Mouse (Mus musculus): ENCODE results near the gene Bcl3.
A peak's percentile ranks its signal among the peaks of the same experiment; 100 is the strongest.

The Bcl3 gene

DNA sequence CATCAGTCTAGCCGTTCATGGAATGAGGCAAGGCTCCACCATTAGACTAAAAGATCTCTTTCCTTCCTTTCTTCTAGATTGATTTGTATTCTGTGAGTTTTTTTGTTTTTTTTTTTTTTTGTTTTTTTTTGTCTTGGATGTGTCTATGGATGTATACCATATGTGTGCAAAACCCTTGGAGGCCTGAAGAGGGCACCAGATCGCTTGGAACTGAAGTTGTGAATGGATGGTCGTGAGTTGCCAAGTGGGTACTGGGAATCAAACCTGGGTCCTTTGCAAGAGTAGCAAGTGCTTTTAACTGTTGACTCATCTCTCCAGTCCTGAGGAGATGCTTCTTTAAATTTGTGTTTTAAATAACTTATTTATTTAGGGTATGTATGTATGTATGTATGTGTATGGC lies 11.5 kb upstream of the Bcl3 start:
- no peak for DNase-seq (ENCODE audit: low spot score in 2 of 2)

DNA sequence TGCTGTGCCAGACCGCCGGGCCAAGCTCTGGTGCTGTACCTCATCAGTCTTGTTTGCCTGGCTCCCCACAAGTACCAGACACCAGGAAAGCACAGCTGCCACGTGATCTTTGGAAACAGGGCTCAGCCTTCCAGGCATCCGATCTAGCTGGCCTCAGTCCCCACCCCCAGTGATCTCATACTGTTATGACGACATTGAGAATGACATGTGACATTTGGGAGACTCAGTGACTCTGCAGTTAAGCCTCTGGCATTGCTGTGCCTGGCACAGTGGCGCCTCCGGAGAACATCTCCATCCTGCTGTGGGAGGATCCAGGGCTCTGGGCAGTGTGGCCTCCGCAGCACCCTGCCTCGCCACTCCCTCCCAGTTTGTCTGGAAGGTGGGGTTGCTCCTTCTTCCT lies 9.3 kb upstream of the Bcl3 start:
- DNase-seq (ENCODE audit: low spot score in 2 of 2), result no peak

DNA sequence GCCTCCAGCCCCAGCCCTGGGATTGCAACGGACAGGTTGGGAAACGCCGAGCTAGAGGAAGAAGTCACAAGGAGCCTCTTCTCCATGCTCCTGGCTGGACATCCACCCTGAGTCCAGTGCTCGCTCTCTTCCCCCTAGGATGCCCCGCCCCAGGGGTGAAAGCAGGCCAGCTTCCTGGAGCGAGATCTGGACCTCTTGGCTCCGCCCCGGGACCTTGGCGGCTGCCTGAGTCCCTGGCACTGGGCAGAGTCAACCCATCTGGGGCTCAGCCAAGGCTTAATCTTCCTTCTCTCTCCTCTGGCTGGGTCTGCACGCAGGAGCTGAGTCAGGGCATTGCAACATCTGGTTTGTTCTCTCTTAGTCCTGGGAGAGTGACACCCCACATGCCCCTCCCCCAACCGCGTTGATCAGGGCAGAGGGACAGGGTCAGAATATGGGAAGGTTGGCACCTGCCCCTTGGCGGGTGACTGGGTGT lies 8.1 kb upstream of the Bcl3 start:
- DNase-seq (ENCODE audit: low spot score in 2 of 2), result peak; percentile 62 to 73

DNA sequence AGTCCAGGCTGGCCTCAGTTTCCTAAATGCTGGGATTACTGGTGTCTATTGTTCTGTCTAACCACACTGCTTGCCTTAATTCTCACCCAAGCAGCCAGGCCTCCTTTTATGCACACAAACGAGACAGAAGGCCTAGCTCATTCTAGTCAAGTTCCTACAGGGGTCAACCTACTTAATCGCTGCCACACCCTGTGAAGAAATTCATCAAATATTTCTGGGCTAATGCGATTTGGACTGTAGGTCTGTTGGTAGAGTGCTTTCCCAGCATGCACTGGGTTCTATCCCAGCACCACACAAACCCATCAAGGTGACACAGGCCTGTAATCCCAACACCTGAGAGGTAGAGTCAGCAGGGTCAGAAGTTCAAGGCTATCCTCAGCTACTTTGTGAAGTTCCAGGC lies 7.1 kb upstream of the Bcl3 start:
- DNase-seq (ENCODE audit: low spot score in 2 of 2), result no peak

DNA sequence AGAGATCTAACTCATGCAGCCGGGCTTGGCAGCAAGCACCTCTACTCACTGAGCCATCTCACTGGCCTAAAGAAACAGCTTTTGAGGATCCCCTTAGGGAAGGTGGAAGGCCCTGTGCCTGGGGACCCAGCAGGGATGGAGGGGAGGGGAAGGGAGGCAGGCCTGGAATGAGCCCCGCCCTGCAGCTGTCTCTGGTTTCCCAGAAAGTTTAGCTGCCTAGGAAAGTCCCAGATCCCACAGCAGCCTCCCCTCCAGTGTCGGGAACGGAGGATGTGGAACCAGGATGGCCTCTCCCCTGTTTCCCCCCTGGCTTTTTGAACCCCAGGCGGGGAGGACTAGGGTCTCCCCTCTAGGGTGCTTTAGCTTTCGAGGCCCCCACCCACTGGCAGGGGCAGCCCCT lies 4.2 kb upstream of the Bcl3 start:
- no peak for DNase-seq (ENCODE audit: low spot score in 2 of 2)

DNA sequence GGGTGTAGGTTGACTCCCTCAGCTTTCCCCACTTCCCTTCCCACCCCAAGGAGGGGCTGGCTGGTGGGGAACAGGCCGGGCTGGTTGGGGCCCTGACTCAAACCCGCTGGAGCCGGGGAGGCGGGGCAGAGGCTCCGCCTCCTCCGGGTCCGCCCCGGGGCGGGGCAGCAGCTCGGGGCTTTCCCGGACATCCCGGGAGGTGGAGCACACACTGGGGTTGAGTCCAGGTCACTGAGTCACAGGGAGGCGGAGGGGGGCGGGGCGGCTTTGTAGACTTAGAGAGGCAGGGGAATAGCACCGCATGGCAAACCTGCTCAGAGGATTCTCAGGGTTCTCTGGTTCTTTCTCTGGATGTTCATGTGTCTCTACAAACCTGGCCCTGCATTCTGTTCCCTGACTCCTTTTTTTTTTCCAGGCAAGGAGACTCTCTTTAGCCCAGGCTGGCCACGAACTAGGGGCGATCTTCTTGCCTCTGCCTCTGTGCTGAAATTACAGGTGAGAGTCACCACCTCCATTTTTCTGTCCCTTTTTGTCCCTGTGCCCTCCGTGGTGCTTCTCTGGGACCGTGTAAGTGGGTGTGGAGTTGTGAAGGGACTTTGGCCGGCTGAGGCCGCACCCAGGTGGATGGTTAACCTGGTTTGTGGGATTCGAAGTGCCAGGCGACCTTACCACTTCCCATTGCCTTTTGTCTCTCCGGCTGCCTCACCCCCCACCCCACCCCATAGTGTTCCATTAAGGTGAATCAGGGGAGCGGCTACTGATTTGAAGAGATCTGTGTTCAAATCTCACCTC lies 1.8 kb upstream of the Bcl3 start:
- DNase-seq (ENCODE audit: low spot score in 2 of 2), result peak; percentile 85 to 88

DNA sequence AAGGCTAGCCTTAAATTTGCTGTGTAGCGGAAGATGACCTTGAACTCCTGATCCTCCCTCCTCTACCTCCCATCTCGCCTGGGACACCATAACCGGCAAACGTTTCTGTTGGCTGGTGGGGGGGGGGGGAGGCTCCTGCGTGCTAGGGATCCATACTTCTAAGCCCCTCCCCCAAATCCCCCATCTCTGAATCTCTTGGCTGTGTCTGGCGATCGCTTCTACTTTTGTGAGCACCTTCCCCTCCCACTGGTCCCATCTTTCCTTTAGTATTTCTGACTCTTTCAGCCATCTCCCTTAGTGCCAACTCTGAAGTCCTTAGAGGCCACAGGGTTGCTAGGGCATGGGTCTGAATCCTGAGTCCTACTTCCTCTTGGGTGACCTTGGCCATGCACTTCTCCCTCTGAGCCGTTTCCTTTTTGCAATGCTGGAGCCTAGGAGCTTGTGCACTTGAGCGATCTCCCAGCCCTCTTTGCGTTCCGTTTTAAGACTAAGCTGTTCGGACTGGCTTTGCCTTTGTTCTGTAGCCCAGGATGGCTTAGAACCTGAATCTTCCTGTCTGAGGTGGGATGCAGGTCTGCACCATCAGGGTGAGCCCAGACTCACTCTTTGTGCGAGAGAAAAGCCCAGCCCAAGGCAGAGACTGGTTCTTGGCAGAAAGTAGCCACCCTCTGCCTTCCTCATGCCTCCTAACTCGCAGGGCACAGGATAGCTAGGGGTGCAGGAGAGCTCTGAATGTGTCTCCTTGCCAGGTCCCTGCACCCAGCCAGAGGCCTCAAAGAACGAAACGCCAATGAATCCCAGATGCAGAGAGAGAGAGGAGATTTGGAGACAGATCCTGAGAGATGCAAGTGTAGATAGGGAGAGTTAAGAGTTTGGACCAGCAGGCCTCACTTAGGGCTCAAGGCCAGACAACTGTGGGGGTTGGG lies 949 bp upstream of the Bcl3 start:
- no peak for DNase-seq (ENCODE audit: low spot score in 2 of 2)

DNA sequence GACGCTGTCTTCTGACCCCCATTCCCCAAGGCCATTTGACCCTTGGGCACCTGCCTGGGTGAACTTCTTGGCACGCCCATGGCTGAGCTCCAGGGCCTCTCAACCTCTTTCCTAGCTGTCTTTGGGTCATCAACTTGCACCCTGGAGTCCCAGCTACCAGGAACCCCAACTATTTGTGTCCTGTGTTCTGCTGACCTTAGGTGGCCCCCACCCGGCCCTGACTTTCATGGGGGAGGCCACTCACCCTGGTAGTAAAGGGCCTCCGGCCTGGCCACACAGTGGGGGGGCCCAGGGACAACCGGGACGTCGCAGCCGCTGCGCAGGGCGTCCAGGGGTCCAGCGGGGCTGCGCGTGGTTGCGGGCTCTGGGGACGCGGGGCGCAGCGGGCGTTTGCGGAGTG lies 377 bp downstream of the Bcl3 start:
- no peak for DNase-seq (ENCODE audit: low spot score in 2 of 2)

DNA sequence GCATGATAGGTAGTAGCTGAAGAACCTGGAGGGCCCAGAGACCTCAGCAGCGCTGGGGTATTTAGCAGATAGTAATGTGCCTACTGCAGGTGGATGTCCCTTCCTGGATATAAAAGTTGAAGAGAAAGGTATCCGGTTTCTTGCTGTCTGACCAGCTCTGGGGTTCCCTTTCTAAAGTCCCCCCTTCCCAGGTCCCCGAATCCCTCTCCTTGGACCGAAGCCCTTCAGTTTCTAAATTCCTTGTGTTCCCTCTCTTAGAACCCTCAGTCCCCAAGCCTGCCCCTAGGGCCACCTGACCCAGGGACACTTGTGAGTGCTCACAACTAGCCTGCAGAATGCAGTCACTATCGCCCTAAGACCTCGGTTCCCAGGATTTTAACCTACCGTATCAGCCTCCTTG lies 937 bp downstream of the Bcl3 start:
- DNase-seq (ENCODE audit: low spot score in 2 of 2), result no peak

DNA sequence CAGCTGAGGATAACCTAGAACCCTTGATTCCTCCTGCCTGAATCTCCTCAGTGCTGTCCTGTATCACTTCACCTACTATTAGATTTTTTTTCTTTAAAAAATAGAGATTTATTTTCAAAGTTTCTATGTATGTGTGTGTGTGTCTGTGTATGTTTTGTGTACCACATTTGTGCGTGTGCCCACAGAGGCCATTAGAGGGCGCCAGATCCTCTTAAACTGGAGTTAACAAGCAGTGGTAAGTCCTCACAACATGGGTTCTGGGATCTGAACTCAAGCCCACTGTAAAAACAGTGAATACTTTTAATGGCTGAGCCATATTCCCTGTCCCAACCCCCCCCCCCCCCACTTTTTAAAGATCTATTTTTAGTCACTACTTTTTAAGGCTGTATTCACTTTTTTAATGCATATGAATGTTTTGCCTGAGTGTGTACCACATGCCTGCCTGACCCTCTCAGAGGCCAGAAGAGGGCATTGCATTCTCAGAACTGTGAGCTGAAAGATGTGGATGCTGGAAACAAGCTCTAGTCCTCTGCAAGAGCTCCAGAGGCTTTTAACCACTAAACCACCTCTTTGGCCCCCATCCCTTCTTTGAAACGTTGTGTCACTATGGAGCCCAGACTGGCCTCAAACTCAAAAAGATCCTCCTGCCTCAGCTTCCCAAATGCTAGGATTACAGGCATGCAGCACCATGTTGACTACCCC lies 2.1 kb downstream of the Bcl3 start:
- no peak for DNase-seq (ENCODE audit: low spot score in 2 of 2)

DNA sequence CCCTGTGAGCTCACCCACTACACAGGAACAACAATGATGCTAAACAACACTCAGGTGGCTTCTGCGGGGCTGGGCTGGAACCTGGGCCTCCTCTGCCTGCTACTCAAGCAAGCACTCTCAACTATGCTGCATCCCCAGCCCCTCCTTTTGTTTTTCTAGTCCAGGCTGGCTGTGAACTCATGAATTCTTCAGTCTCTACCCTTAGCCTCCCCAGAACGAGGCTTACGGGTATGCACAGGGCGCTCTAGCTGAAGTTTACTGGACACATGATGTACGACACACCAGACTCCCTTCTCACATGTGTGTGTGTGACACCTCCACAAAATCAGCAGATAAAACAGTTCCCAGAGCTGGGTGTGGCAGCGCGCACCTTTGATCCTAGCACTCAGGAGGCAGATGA lies 3.7 kb downstream of the Bcl3 start:
- no peak for DNase-seq (ENCODE audit: low spot score in 2 of 2)

DNA sequence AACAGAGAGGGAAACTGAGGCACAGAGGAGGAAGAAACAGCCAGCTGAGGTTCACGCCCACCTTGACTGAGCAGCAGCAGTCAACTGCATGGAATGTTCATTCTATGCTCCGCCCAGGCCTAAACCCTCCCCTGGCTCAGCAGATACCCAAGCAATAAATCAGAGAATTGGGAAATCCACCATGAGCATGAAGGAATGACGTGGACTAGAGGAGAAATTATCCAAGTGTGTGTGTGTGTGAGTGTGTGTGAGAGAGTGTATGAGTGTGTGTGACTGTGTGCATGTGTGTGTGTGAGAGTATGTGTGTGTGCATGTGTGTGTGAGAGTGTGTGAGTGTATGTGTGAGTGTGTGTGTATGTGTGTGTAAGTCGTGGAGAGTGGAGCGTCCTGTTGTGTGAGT lies 4.1 kb downstream of the Bcl3 start:
- no peak for DNase-seq (ENCODE audit: low spot score in 2 of 2)

DNA sequence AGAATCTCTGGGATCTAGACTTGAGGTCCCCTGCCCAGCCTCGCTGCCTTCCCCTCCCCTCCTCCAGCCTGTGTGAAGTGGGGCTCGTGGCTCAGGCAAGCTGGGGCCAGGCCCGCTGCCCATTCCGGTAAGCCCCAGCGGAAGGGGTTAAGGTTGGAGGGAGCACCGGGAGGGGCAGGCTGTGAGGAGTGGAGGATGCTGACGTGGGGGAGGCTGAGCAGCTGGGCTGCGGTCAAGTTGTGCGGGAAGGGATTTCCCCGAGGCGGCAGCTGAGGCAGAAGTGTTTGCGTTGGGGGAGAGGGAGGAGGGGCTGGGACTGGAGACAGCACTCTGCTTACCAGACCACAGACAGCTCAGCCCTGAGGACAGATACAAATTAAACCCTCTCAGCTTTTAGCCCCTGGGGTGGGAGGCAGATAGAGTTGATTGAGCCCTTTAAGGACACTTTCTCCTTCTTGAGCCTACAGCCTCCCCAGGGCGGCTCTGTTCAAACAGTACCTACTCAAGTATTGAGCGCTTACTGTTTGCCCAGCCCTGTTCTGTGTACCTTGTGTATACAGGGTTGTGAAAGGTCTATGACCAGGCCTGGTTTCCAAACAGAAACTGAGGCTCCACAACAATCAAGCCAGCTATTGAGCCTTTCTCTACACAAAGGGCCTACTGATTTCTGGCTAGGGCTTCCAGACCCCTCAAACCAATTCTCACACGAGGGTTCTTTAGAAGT lies 5.0 kb downstream of the Bcl3 start:
- DNase-seq (ENCODE audit: low spot score in 2 of 2), result peak; percentile 96 to 98

DNA sequence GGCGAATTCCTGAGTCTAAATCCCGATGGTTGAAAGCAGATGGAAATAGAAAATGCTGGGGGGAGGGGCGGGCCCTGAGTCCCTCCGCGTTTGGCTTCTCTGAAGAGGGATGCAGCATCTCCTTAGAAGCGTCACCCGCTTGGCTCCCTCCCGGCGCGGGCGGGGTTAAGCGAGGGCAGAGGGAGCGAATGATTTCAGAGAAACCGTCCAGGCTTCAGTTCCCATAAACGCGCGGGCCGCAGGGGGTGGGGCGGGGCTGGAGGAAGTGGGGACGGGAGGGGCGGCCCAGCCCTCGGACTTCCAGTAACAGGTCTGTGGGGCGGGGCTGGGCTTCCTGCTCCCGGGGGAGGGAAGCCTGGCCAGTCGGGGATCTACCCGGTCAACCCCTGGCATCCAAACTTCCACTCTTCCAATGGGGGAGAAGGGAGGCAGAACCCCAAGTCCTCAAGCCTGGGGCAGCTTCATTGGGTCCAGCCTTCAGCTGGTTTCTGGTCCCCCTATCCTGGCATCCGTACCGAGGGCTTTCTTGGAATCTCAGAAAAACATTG lies 6.3 kb downstream of the Bcl3 start:
- DNase-seq (ENCODE audit: low spot score in 2 of 2), result peak; percentile 91 to 94

DNA sequence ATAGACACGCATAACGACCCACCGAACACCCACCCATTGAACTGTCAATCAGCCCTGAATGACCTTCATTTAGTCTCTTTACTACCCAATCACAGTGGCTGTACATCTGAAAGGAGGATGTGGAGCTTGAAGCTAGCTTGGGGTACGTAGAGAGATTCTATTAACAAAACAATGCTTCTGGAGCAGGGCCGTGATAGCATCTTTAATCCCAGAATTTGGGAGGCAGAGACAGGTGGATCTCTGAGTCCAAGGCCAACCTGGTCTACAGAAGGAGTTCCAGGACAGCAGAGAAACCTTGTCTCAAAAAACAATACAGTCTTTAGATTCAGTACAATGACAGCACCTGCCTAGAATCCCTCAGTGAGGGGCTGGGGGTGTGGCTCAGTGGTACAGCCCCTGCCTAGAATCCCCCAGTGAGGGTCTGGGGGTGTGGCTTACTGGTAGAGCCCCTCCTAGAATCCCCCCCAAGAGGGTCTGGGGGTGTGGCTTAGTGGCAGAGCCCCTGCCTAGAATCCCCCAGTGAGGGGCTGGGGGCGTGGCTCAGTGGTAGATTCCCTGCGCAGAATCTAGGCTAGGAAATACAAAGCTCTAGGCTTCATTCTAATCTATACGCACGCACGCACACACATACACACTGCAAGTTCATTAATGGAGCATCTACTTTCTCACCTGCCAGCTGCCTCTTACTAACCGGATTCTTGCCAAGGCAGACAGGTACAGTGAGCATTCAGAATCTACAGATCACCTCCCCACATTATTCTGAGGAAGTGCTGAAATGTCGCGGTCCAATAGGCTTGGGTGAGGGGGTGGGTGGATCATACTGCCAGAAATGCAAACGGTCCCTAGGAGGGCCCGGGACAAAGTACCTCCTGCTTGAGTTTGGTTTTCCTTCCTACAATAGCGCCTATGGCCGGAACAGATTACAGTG lies 7.0 kb downstream of the Bcl3 start:
- peak; percentile 60 to 65 for DNase-seq (ENCODE audit: low spot score in 2 of 2)

DNA sequence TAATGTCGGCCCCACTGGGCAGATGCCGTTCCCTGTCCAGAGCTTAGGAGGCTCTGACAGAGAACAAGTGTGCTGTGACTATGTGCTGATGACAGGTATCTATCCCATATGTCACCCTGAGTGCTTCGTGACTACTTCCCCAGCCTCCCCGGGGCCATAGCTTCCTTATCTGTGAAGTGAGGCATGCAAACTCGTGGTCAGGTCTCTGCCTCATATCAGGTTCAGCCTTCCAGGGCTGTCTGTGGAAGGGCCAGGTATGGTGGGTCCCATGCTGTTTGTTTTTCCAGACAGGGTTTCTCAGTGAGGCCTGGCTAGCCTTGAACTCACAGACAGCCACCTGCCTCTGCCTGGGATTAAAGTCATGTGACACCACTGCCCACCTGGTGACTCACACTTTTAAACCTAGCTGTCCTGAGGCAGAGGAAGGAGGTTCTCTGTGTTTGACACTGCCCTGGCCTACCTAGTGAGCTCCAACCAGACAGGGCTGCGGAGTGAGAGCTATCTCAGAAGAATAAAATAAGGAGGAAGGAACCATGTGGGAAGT lies 8.9 kb downstream of the Bcl3 start:
- DNase-seq (ENCODE audit: low spot score in 2 of 2), result no peak

DNA sequence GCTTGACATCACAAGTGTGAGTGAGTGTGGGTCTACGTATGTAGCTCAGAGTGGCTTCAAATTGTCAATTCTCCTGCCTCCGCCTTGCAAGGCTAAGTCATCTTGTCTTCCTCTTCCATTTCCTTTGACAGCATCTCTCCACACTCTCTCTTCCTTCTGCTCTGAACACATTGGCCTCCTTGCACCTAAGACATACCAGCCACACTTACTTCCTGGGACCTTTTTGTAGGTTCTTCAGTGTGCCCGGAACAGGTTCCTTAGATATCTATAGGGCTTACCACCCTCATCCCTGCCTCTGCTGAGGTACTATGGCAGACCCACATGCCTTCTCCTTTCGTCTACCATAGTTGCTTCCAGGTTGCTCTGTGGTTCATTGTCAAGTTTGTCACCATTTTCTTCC lies 9.4 kb downstream of the Bcl3 start:
- DNase-seq (ENCODE audit: low spot score in 2 of 2), result no peak

DNA sequence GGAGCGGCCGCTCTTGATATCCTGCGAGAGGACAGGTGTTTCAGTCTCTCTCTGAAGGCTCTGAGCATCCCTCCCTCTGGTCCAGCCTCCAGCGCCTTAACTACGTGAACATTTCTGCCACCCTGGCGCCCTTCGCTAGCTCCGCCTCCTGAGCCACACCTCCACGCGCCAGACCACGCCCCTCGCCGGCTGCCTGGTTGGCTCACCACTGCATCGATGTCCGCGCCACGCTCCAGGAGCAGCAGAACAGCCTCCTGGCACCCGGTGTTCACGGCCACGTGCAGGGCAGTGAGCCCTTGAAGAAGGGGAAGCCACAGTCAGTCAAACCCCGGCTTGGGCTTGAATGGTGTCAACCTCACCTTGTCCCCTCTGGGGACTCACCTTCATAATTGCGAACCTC lies 11.5 kb downstream of the Bcl3 start:
- DNase-seq (ENCODE audit: low spot score in 2 of 2), result peak; percentile 58 to 67

DNA sequence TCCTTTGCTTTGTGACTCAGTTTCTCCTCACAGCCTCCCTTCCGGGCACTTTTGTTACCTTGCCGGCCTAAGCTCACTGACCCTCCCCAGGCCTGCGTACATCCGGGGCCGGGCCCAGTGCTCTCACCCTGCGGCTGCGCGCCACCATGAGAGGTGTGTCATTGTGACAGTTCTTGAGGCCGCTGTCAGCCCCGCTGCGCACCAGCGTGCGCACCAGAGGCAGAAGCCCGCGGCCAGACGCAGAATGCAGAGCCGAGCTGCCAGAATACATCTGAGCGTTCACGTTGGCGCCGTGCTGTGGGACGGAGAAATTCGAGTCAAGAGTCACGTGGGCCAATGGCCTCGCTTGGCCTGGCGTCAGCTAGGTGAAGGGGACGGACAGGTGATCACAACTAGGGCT lies 13.2 kb downstream of the Bcl3 start:
- DNase-seq (ENCODE audit: low spot score in 2 of 2), result no peak

All from spleen, postnatal 36 days (tissue).